ENCODE assay signal across 8 mouse cellular contexts in the genomic region with DNA sequence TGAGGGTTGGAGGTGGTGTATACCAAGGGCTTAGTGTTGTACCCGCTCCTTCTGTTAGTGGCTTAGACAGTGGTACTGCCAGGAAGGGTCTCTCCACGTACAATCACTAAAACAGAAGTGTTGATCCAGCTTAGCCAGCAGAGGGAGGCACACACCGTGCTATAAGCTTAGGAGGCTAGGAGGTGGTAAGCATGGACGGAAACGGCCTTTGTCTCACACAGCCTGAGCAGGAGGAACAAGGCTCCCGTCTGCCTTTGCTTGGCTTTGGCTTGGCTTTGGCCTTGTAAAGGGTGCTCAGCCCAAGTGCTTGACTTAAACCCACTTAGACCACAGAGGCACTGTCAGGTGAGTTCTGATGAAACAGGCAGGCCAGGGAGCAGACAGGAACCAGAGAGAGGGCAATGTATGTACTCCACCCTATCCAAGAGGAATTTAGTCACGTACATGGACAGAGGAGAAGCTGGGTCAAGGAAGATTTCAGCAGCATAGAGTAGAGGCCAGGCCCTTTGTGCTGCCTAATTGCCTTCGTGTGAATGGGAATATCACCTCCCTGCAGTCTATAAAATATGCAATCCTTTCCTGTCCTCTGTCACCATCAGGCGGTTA. TPM values are rescaled to one million over a fixed set of nuclear protein-coding genes. Genes with fewer than 3 reads are reported as not detected.
A peak's percentile ranks its signal among the peaks of the same experiment; 100 is the strongest.
DNase-seq lines count a peak whose midpoint lies in the region; ATAC-seq and TF ChIP-seq lines count a peak whose summit lies in the region.

No protein-coding gene starts in this region.

- H3K9ac ChIP-seq in liver, embryonic 12.5 days: no peak overlapping the region
- no peak overlapping the region for H3K9ac ChIP-seq in embryonic facial prominence, embryonic 12.5 days
- no peak overlapping the region for H3K9ac ChIP-seq in limb, embryonic 13.5 days

- no peak overlapping the region for H3ac ChIP-seq in myocyte (ENCODE audit: control insufficient read depth, insufficient read length)

- H3K4me3 ChIP-seq in liver, embryonic 12.5 days: no peak overlapping the region
- H3K4me3 ChIP-seq in embryonic facial prominence, embryonic 12.5 days: no peak overlapping the region
- H3K4me3 ChIP-seq in kidney, adult 2 months (ENCODE audit: insufficient read depth, low read depth, low read length): no peak overlapping the region
- H3K4me3 ChIP-seq in limb, embryonic 13.5 days: peak overlapping the region; percentile 11
- H3K4me3 ChIP-seq in myocyte: no peak overlapping the region

- TF ChIP-seq CTCF in kidney, adult 2 months (conservative IDR thresholded peaks at IDR 0.05; ENCODE audit: insufficient read depth, insufficient read length, low read depth, low read length): peak; percentile 99

- TF ChIP-seq POLR2A in kidney, adult 2 months (IDR thresholded peaks at IDR 0.05; ENCODE audit: low read depth, low read length): no peak
- no peak for TF ChIP-seq POLR2A in myocyte (IDR thresholded peaks at IDR 0.05; ENCODE audit: insufficient read length, low read depth)

- H3K36me3 ChIP-seq in liver, embryonic 12.5 days: no peaks in the 10 kb centered on the region
- H3K36me3 ChIP-seq in embryonic facial prominence, embryonic 12.5 days: no peaks in the 10 kb centered on the region
- H3K36me3 ChIP-seq in kidney, adult 2 months (ENCODE audit: control insufficient read depth, insufficient read depth, low read length): no peaks in the 10 kb centered on the region
- no peaks in the 10 kb centered on the region for H3K36me3 ChIP-seq in limb, embryonic 13.5 days
- no peaks in the 10 kb centered on the region for H3K36me3 ChIP-seq in myocyte (ENCODE audit: control insufficient read depth, insufficient read depth)

- H3K79me2 ChIP-seq in myocyte (ENCODE audit: control insufficient read depth, insufficient read depth): no peaks in the 10 kb centered on the region

- no peak overlapping the region for H3K27ac ChIP-seq in liver, embryonic 12.5 days
- no peak overlapping the region for H3K27ac ChIP-seq in embryonic facial prominence, embryonic 12.5 days
- no peak overlapping the region for H3K27ac ChIP-seq in kidney, adult 2 months (ENCODE audit: insufficient read depth, low read depth, low read length)
- H3K27ac ChIP-seq in limb, embryonic 13.5 days: no peak overlapping the region

- WGBS in liver, embryonic 12.5 days (ENCODE audit: insufficient replicate concordance): 25% methylated on average over 9 of the region's 9 CpGs
- 29% methylated on average over 9 of the region's 9 CpGs for WGBS in embryonic facial prominence, embryonic 12.5 days
- WGBS in kidney, adult 2 months: 28% methylated on average over 9 of the region's 9 CpGs
- WGBS in limb, embryonic 13.5 days: 30% methylated on average over 9 of the region's 9 CpGs

- H3K9me3 ChIP-seq in liver, embryonic 12.5 days (replicated peaks): no peaks in the 10 kb centered on the region
- no peaks in the 10 kb centered on the region for H3K9me3 ChIP-seq in embryonic facial prominence, embryonic 12.5 days
- no peaks in the 10 kb centered on the region for H3K9me3 ChIP-seq in limb, embryonic 13.5 days

- no peak for ATAC-seq in liver, embryonic 12.5 days
- ATAC-seq in embryonic facial prominence, embryonic 12.5 days (ENCODE audit: insufficient number of reproducible peaks, insufficient read depth, low FRiP score, low TSS enrichment): peak; percentile 85; the same call in 1 of the 2 replicates
- ATAC-seq in limb, embryonic 13.5 days (ENCODE audit: low FRiP score, low read depth): peak; percentile 89

- DNase-seq in liver: peak; percentile 68
- DNase-seq in heart, adult 8-10 months (ENCODE audit: low spot score): peak; percentile 63
- DNase-seq in kidney, adult 2 months: peak; percentile 67
- DNase-seq in spleen, postnatal 4 days (ENCODE audit: low spot score in 2 of 2): peak; percentile 43 to 74

- no peak overlapping the region for H3K4me2 ChIP-seq in liver, embryonic 12.5 days
- H3K4me2 ChIP-seq in embryonic facial prominence, embryonic 12.5 days (replicated peaks): no peak overlapping the region
- peak overlapping the region; percentile 49 for H3K4me2 ChIP-seq in limb, embryonic 13.5 days (replicated peaks)
- H3K4me2 ChIP-seq in myocyte (ENCODE audit: low read depth): peak overlapping the region; percentile 70

- no peaks in the 10 kb centered on the region for H3K4me1 ChIP-seq in liver, embryonic 12.5 days
- peaks cover 7% of the 10 kb centered on the region; the same call in 1 of the 2 replicates for H3K4me1 ChIP-seq in embryonic facial prominence, embryonic 12.5 days
- H3K4me1 ChIP-seq in kidney, adult 2 months (ENCODE audit: control insufficient read depth, insufficient read depth, low read length): no peaks in the 10 kb centered on the region
- H3K4me1 ChIP-seq in limb, embryonic 13.5 days: peaks cover 14% of the 10 kb centered on the region

- H3K27me3 ChIP-seq in liver, embryonic 12.5 days (replicated peaks): no peaks in the 10 kb centered on the region
- H3K27me3 ChIP-seq in embryonic facial prominence, embryonic 12.5 days: no peaks in the 10 kb centered on the region
- H3K27me3 ChIP-seq in kidney, adult 2 months (replicated peaks; ENCODE audit: control insufficient read depth, insufficient read depth, low read length): no peaks in the 10 kb centered on the region
- no peaks in the 10 kb centered on the region for H3K27me3 ChIP-seq in limb, embryonic 13.5 days
- H3K27me3 ChIP-seq in myocyte (ENCODE audit: control insufficient read depth, insufficient read depth, insufficient read length): no peaks in the 10 kb centered on the region

TF ChIP-seq in myocyte, 11 proteins besides CTCF, POLR2A, EP300 and RAD21:
- no peak for TF ChIP-seq REST (IDR thresholded peaks at IDR 0.05; ENCODE audit: insufficient read depth, insufficient read length)
- TF ChIP-seq TCF3 (IDR thresholded peaks at IDR 0.05; ENCODE audit: insufficient read length, low read depth): no peak
- no peak for TF ChIP-seq MYOG (IDR thresholded peaks at IDR 0.05; ENCODE audit: control insufficient read depth in 1 of 3, insufficient read depth in 1 of 3, insufficient read length in 2 of 3, low read depth in 2 of 3)
- TF ChIP-seq POLR2AphosphoS2 (IDR thresholded peaks at IDR 0.05; ENCODE audit: insufficient read length, low read depth): no peak
- TF ChIP-seq E2F4 (IDR thresholded peaks at IDR 0.05; ENCODE audit: insufficient read depth): no peak
- no peak for TF ChIP-seq MYOD1 (IDR thresholded peaks at IDR 0.05; ENCODE audit: control insufficient read depth in 1 of 3, insufficient read length in 2 of 3, low read depth in 2 of 3)
- no peak for TF ChIP-seq CEBPB (IDR thresholded peaks at IDR 0.05; ENCODE audit: insufficient read depth, poor library complexity, severe bottlenecking)
- no peak for TF ChIP-seq USF1 (IDR thresholded peaks at IDR 0.05; ENCODE audit: low read depth)
- no peak for TF ChIP-seq MAX (IDR thresholded peaks at IDR 0.05; ENCODE audit: low read depth)
- TF ChIP-seq TCF12 (IDR thresholded peaks at IDR 0.05; ENCODE audit: insufficient read depth, poor library complexity, severe bottlenecking): no peak
- TF ChIP-seq SRF (IDR thresholded peaks at IDR 0.05; ENCODE audit: control insufficient read depth, insufficient read length, low read depth): no peak

RNA-seq across cellular contexts. Expression of a gene that starts 24.3 kb away (rescaled TPM):
- 74.0 and 85.0 TPM in 2 replicates for polyA plus RNA-seq in liver, embryonic 12.5 days (2016; fragmentation: Nextera tagmentation; extraction: Ambion mirVana)
- 172 and 174 TPM in 2 replicates for polyA plus RNA-seq in embryonic facial prominence, embryonic 12.5 days (2016; fragmentation: Nextera tagmentation; extraction: Ambion mirVana)
- 100 to 1,000 TPM; 272 to 373 (median 320) TPM for total RNA-seq in heart, adult 8-10 months (2022)
- 208 and 280 TPM in 2 replicates for polyA plus RNA-seq in kidney, adult 2 months (2012; rRNA removed)
- 196 and 199 TPM in 2 replicates for polyA plus RNA-seq in limb, embryonic 13.5 days (2015; fragmentation: Nextera tagmentation; extraction: Ambion mirVana)
- 493 TPM for polyA plus RNA-seq in myocyte (2012; fragmentation: generic; extraction: Trizol)

Comparison
In these comparisons a context has a peak if more than half of its experiments do, and no peak if none do; other contexts are left out.
1. H3K4me2 ChIP-seq: peak in limb, embryonic 13.5 days (single experiment) and myocyte (single experiment); none in liver, embryonic 12.5 days (single experiment) and embryonic facial prominence, embryonic 12.5 days (single experiment).
2. Peak in every context shown above with its lines, with median percentiles within 50 percentile points of each other: DNase-seq.